In genomic region chr4:98104161-98104560, GRCm38 (mm10) we compare ENCODE assay signal across 7 mouse cellular contexts.
DNase-seq lines count a peak whose midpoint lies in the region; TF ChIP-seq lines count a peak whose summit lies in the region.

No protein-coding gene starts in this region.

- H3K36me3 ChIP-seq in limb, embryonic 10.5 days: no peaks in the 10 kb centered on the region

- peak overlapping the region; percentile 85 for H3K27ac ChIP-seq in gastrocnemius, adult 2 months
- peak overlapping the region; percentile 69 for H3K27ac ChIP-seq in limb, embryonic 10.5 days

- no peak for TF ChIP-seq CTCF in gastrocnemius, adult 2 months (IDR thresholded peaks at IDR 0.05)

- no peak overlapping the region for H3K4me3 ChIP-seq in gastrocnemius, adult 2 months
- H3K4me3 ChIP-seq in limb, embryonic 10.5 days: no peak overlapping the region

- peaks cover 2% of the 10 kb centered on the region; the same call in 1 of the 2 replicates for H3K27me3 ChIP-seq in limb, embryonic 10.5 days (ENCODE audit: low read depth, poor library complexity, severe bottlenecking)

- intact Hi-C loops in gastrocnemius, adult 2 months (cut with DNase I): loop anchor here (10.0 kb wide), 1 partner anchor 179 kb away; no protein-coding TSS in a partner anchor

- peak; percentile 44 for DNase-seq in ovary, postnatal 36 days (ENCODE audit: low spot score)
- DNase-seq in ovary, postnatal 10 days (ENCODE audit: low spot score): no peak
- peak; percentile 86 for DNase-seq in gastrocnemius, adult 2 months
- DNase-seq in limb, embryonic 10.5 days (ENCODE audit: low spot score): no peak
- DNase-seq in spleen, adult 18-20 months: no peak
- no peak for DNase-seq in right cerebral cortex, postnatal 36 days (ENCODE audit: low spot score in 2 of 2)
- DNase-seq in right cerebral cortex, postnatal 25 days: no peak

- H3K9me3 ChIP-seq in limb, embryonic 10.5 days (replicated peaks): no peaks in the 10 kb centered on the region

- 90% methylated on average over 8 of the region's 8 CpGs for WGBS in limb, embryonic 10.5 days

- peaks cover 97% of the 10 kb centered on the region for H3K4me1 ChIP-seq in limb, embryonic 10.5 days

Comparison
In these comparisons a context has a peak if more than half of its experiments do, and no peak if none do; other contexts are left out.
1. DNase-seq: peak in ovary, postnatal 36 days (single experiment) and gastrocnemius, adult 2 months (single experiment); none in ovary, postnatal 10 days (single experiment), limb, embryonic 10.5 days (single experiment), spleen, adult 18-20 months (0 of 2), right cerebral cortex, postnatal 36 days (0 of 2) and right cerebral cortex, postnatal 25 days (single experiment).